Comparison of ENCODE assay signal across 26 mouse cellular contexts in genomic region chr14:37009686-37010085, GRCm38 (mm10). TPM values are rescaled to one million over a fixed set of nuclear protein-coding genes. Genes with fewer than 3 reads are reported as not detected.
"Had no signal": no experiment of that assay in that cellular context is flagged by ENCODE, and none has a peak within 500 bp of the region (broad histone marks: within the 10 kb centered on the region; RNA-seq: fewer than 3 reads in every experiment).

No protein-coding gene starts in this region.

- ATAC-seq: liver, postnatal 0 days; lung, postnatal 0 days; midbrain, embryonic 16.5 days had no signal

- H3K36me3 ChIP-seq: liver, embryonic 15.5 days; lung, embryonic 15.5 days; midbrain, embryonic 10.5 days; neural tube, embryonic 13.5 days; neural tube, embryonic 15.5 days had no signal

- H3K4me2 ChIP-seq: liver, embryonic 15.5 days; lung, embryonic 15.5 days; neural tube, embryonic 13.5 days; neural tube, embryonic 15.5 days had no signal

- H3K27ac ChIP-seq: liver, embryonic 15.5 days; lung, embryonic 15.5 days; midbrain, embryonic 10.5 days; neural tube, embryonic 13.5 days; neural tube, embryonic 15.5 days had no signal

- H3K9ac ChIP-seq: liver, embryonic 15.5 days; liver, postnatal 0 days; lung, embryonic 15.5 days; neural tube, embryonic 13.5 days; neural tube, embryonic 15.5 days had no signal

- DNase-seq: liver, postnatal 0 days; lung, adult 2 months; lung, postnatal 4 days; retina, postnatal 1 day; right cerebral cortex, adult 18-20 months; right cerebral cortex, postnatal 25 days; right cerebral cortex, postnatal 4 days; spleen, adult 18-20 months; thymus, adult 18-20 months; thymus, postnatal 14 days; thymus, postnatal 36 days had no signal

- H3K27me3 ChIP-seq: liver, embryonic 15.5 days; lung, embryonic 15.5 days; neural tube, embryonic 13.5 days; neural tube, embryonic 15.5 days had no signal

- H3K9me3 ChIP-seq: liver, embryonic 15.5 days; lung, embryonic 15.5 days; midbrain, embryonic 10.5 days; neural tube, embryonic 13.5 days; neural tube, embryonic 15.5 days had no signal

- H3K4me1 ChIP-seq: liver, embryonic 15.5 days; lung, embryonic 15.5 days had no signal

- H3K4me3 ChIP-seq: liver, embryonic 15.5 days; lung, embryonic 15.5 days; midbrain, embryonic 10.5 days; myocyte; neural tube, embryonic 13.5 days; neural tube, embryonic 15.5 days had no signal

RNA-seq across cellular contexts. Expression of gene Rgr, which starts 39.1 kb away (rescaled TPM):
- total RNA-seq: megakaryocyte, adult 5-6 weeks; megakaryocyte-erythroid progenitor cell, adult 5-6 weeks had no signal
- polyA plus RNA-seq: liver, embryonic 15.5 days; liver, postnatal 0 days; lung, adult 2 months; lung, embryonic 15.5 days; lung, postnatal 0 days; midbrain, embryonic 10.5 days; midbrain, embryonic 16.5 days; myocyte; neural tube, embryonic 11.5 days; neural tube, embryonic 13.5 days; neural tube, embryonic 15.5 days; small intestine, adult 2 months; stomach, embryonic 14.5 days; stomach, embryonic 16.5 days; thymus, postnatal 0 days had no signal

RNA-seq across cellular contexts. Expression of gene Lrit1, which starts 44.9 kb away (rescaled TPM):
- total RNA-seq: megakaryocyte, adult 5-6 weeks; megakaryocyte-erythroid progenitor cell, adult 5-6 weeks had no signal
- polyA plus RNA-seq: liver, embryonic 15.5 days; lung, adult 2 months; lung, embryonic 15.5 days; lung, postnatal 0 days; midbrain, embryonic 10.5 days; midbrain, embryonic 16.5 days; myocyte; neural tube, embryonic 11.5 days; neural tube, embryonic 13.5 days; neural tube, embryonic 15.5 days; small intestine, adult 2 months; stomach, embryonic 14.5 days; stomach, embryonic 16.5 days; thymus, postnatal 0 days had no signal

RNA-seq across cellular contexts. Expression of gene Lrit2, which starts 58.0 kb away (rescaled TPM):
- total RNA-seq: megakaryocyte, adult 5-6 weeks; megakaryocyte-erythroid progenitor cell, adult 5-6 weeks had no signal
- polyA plus RNA-seq: liver, embryonic 15.5 days; liver, postnatal 0 days; lung, adult 2 months; lung, embryonic 15.5 days; lung, postnatal 0 days; midbrain, embryonic 10.5 days; midbrain, embryonic 16.5 days; myocyte; neural tube, embryonic 11.5 days; neural tube, embryonic 13.5 days; neural tube, embryonic 15.5 days; small intestine, adult 2 months; stomach, embryonic 14.5 days; stomach, embryonic 16.5 days; thymus, postnatal 0 days had no signal
